In the genomic region with DNA sequence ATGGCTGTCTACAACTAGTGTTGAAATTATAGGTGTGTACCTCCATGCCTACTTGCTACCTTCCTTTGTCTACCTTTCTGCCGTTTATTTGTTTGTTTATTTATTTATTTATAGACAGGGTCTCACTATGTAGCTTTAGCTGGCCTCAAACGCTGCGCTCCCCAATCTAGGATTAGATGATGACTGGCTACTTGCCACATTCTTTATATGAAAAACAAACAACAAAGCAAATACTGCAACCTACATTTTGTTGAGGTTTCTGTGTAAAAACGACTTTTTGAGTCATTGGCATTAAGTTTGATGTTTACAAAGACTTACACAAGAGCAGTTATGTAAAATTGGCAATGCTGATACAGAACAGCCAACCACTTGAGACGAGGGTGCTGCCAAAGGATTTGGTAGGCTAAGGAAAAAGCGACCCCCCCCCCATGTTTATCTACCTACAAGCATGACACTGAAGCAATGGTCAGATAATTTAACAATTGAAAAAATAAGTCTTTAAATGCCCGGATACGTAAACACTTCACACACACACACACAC, we compare ENCODE assay signal across 9 mouse cellular contexts. TPM values are rescaled to one million over a fixed set of nuclear protein-coding genes. Genes with fewer than 3 reads are reported as not detected.
DNase-seq lines count a peak whose midpoint lies in the region; ATAC-seq lines count a peak whose summit lies in the region.
"Had no signal": no experiment of that assay in that cellular context is flagged by ENCODE, and none has a peak within 500 bp of the region (broad histone marks: within the 10 kb centered on the region; RNA-seq: fewer than 3 reads in every experiment).

No protein-coding gene starts in this region.

- peaks cover 45% of the 10 kb centered on the region for H3K4me1 ChIP-seq in megakaryocyte, embryonic 14.5 days
- H3K4me1 ChIP-seq in forebrain, embryonic 10.5 days = peaks cover 35% of the 10 kb centered on the region
- H3K4me1 ChIP-seq in limb, embryonic 13.5 days = peaks cover 40% of the 10 kb centered on the region
- H3K4me1 ChIP-seq in stomach, embryonic 15.5 days = peaks cover 22% of the 10 kb centered on the region

- no peaks in the 10 kb centered on the region for H3K9me3 ChIP-seq in megakaryocyte, embryonic 14.5 days
- H3K9me3 ChIP-seq in forebrain, embryonic 10.5 days = no peaks in the 10 kb centered on the region
- H3K9me3 ChIP-seq in limb, embryonic 13.5 days = no peaks in the 10 kb centered on the region
- H3K9me3 ChIP-seq in stomach, embryonic 15.5 days = no peaks in the 10 kb centered on the region

- H3K9ac ChIP-seq in limb, embryonic 13.5 days = peak overlapping the region; percentile 96; the same call in 1 of the 2 replicates
- H3K9ac ChIP-seq in stomach, embryonic 15.5 days = no peak overlapping the region

- no peak overlapping the region for H3K27ac ChIP-seq in forebrain, embryonic 10.5 days
- no peak overlapping the region for H3K27ac ChIP-seq in limb, embryonic 13.5 days
- H3K27ac ChIP-seq in stomach, embryonic 15.5 days = no peak overlapping the region

- peak overlapping the region; percentile 98 for H3K4me3 ChIP-seq in megakaryocyte, embryonic 14.5 days (replicated peaks)
- peak overlapping the region; percentile 80 for H3K4me3 ChIP-seq in forebrain, embryonic 10.5 days
- peak overlapping the region; percentile 100 for H3K4me3 ChIP-seq in limb, embryonic 13.5 days
- peak overlapping the region; percentile 83 for H3K4me3 ChIP-seq in stomach, embryonic 15.5 days (replicated peaks)

- DNase-seq in forebrain, embryonic 10.5 days (ENCODE audit: extremely low spot score, low spot score) = no peak
- DNase-seq in right cerebral cortex, postnatal 4 days = no peak
- no peak for DNase-seq in kidney, adult 11 months
- no peak for DNase-seq in layer of hippocampus, adult 8-10 months (ENCODE audit: low spot score in 2 of 2)
- DNase-seq: spleen, adult 18-20 months had no signal

- peaks cover 47% of the 10 kb centered on the region for H3K36me3 ChIP-seq in megakaryocyte, embryonic 14.5 days (replicated peaks; ENCODE audit: low read length)
- H3K36me3 ChIP-seq in forebrain, embryonic 10.5 days (replicated peaks) = peaks cover 48% of the 10 kb centered on the region
- peaks cover 10% of the 10 kb centered on the region for H3K36me3 ChIP-seq in limb, embryonic 13.5 days
- peaks cover 10% of the 10 kb centered on the region; the same call in 1 of the 2 replicates for H3K36me3 ChIP-seq in stomach, embryonic 15.5 days

- H3K4me2 ChIP-seq in limb, embryonic 13.5 days (replicated peaks) = peak overlapping the region; percentile 91
- H3K4me2 ChIP-seq in stomach, embryonic 15.5 days = peak overlapping the region; percentile 78

- ATAC-seq in megakaryocyte, adult 5-6 weeks (ENCODE audit: poor library complexity, severe bottlenecking) = no peak
- ATAC-seq in limb, embryonic 13.5 days (ENCODE audit: low FRiP score, low read depth) = no peak
- no peak for ATAC-seq in stomach, embryonic 15.5 days (ENCODE audit: insufficient read depth, low FRiP score, low read depth)

- 82% methylated on average over 8 of the region's 8 CpGs for WGBS in forebrain, embryonic 10.5 days
- WGBS in limb, embryonic 13.5 days = 75% methylated on average over 8 of the region's 8 CpGs
- WGBS in stomach, embryonic 15.5 days = 48% methylated on average over 8 of the region's 8 CpGs

- no peaks in the 10 kb centered on the region for H3K27me3 ChIP-seq in megakaryocyte, embryonic 14.5 days (replicated peaks)
- no peaks in the 10 kb centered on the region for H3K27me3 ChIP-seq in forebrain, embryonic 10.5 days (ENCODE audit: poor library complexity, severe bottlenecking)
- H3K27me3 ChIP-seq in limb, embryonic 13.5 days = no peaks in the 10 kb centered on the region
- H3K27me3 ChIP-seq in stomach, embryonic 15.5 days (replicated peaks) = no peaks in the 10 kb centered on the region

RNA-seq across cellular contexts. Expression of a gene that starts 2.2 kb away (rescaled TPM):
- polyA plus RNA-seq in megakaryocyte, embryonic 14.5 days (2012; ENCODE audit: insufficient read depth, low replicate concordance) = 28.8 and 47.9 TPM in 2 replicates
- total RNA-seq in megakaryocyte, adult 5-6 weeks (2015) = 2.6 and 6.0 TPM in 2 replicates
- 11.5 and 14.5 TPM in 2 replicates for total RNA-seq in megakaryocyte, adult 5-6 weeks (2017)
- 29.7 and 31.6 TPM in 2 replicates for polyA plus RNA-seq in forebrain, embryonic 10.5 days (2016; fragmentation: Nextera tagmentation; extraction: Ambion mirVana)
- polyA plus RNA-seq in limb, embryonic 13.5 days (2015; fragmentation: Nextera tagmentation; extraction: Ambion mirVana) = 25.1 and 25.9 TPM in 2 replicates
- polyA plus RNA-seq in stomach, embryonic 15.5 days (2015; fragmentation: Nextera tagmentation; extraction: Ambion mirVana) = 27.0 and 28.4 TPM in 2 replicates
- total RNA-seq in layer of hippocampus, adult 8-10 months (2022) = 10 to 100 TPM; 22.1 to 26.4 (median 24.2) TPM

RNA-seq across cellular contexts. Expression of a gene that starts 2.5 kb away (rescaled TPM):
- 186 and 838 TPM in 2 replicates for polyA plus RNA-seq in megakaryocyte, embryonic 14.5 days (2012; ENCODE audit: insufficient read depth, low replicate concordance)
- 129 and 153 TPM in 2 replicates for total RNA-seq in megakaryocyte, adult 5-6 weeks (2015)
- 326 and 348 TPM in 2 replicates for total RNA-seq in megakaryocyte, adult 5-6 weeks (2017)
- 896 and 966 TPM in 2 replicates for polyA plus RNA-seq in forebrain, embryonic 10.5 days (2016; fragmentation: Nextera tagmentation; extraction: Ambion mirVana)
- polyA plus RNA-seq in limb, embryonic 13.5 days (2015; fragmentation: Nextera tagmentation; extraction: Ambion mirVana) = 920 and 938 TPM in 2 replicates
- polyA plus RNA-seq in stomach, embryonic 15.5 days (2015; fragmentation: Nextera tagmentation; extraction: Ambion mirVana) = 605 and 630 TPM in 2 replicates
- total RNA-seq in layer of hippocampus, adult 8-10 months (2022) = 100 to 1,000 TPM; 333 to 412 (median 383) TPM

RNA-seq across cellular contexts. Expression of a gene that starts 31.4 kb away (rescaled TPM):
- 1,288 and 2,398 TPM in 2 replicates for polyA plus RNA-seq in megakaryocyte, embryonic 14.5 days (2012; ENCODE audit: insufficient read depth, low replicate concordance)
- total RNA-seq in megakaryocyte, adult 5-6 weeks (2015) = 1.5 and 2.4 TPM in 2 replicates
- total RNA-seq in megakaryocyte, adult 5-6 weeks (2017) = 0.89 and 1.1 TPM in 2 replicates
- 20.0 and 20.9 TPM in 2 replicates for polyA plus RNA-seq in forebrain, embryonic 10.5 days (2016; fragmentation: Nextera tagmentation; extraction: Ambion mirVana)
- polyA plus RNA-seq in limb, embryonic 13.5 days (2015; fragmentation: Nextera tagmentation; extraction: Ambion mirVana) = 25.5 and 28.4 TPM in 2 replicates
- 26.3 and 28.9 TPM in 2 replicates for polyA plus RNA-seq in stomach, embryonic 15.5 days (2015; fragmentation: Nextera tagmentation; extraction: Ambion mirVana)
- 10 to 100 TPM; 81.4 to 91.4 (median 86.0) TPM for total RNA-seq in layer of hippocampus, adult 8-10 months (2022)

RNA-seq across cellular contexts. Expression of a gene that starts 38.6 kb away (rescaled TPM):
- 12.0 and 22.3 TPM in 2 replicates for polyA plus RNA-seq in megakaryocyte, embryonic 14.5 days (2012; ENCODE audit: insufficient read depth, low replicate concordance)
- total RNA-seq in megakaryocyte, adult 5-6 weeks (2015) = not detected in 2 replicates
- not detected in 2 replicates for total RNA-seq in megakaryocyte, adult 5-6 weeks (2017)
- polyA plus RNA-seq in forebrain, embryonic 10.5 days (2016; fragmentation: Nextera tagmentation; extraction: Ambion mirVana) = 0.60 and 0.77 TPM in 2 replicates
- 4.2 and 5.2 TPM in 2 replicates for polyA plus RNA-seq in limb, embryonic 13.5 days (2015; fragmentation: Nextera tagmentation; extraction: Ambion mirVana)
- 0.71 and 1.3 TPM in 2 replicates for polyA plus RNA-seq in stomach, embryonic 15.5 days (2015; fragmentation: Nextera tagmentation; extraction: Ambion mirVana)
- total RNA-seq in layer of hippocampus, adult 8-10 months (2022) = 10 to 100 TPM; 48.3 to 100.0 (median 69.5) TPM

RNA-seq across cellular contexts. Expression of a gene that starts 55.5 kb away (rescaled TPM):
- polyA plus RNA-seq in megakaryocyte, embryonic 14.5 days (2012; ENCODE audit: insufficient read depth, low replicate concordance) = 7.7 and 18.6 TPM in 2 replicates
- 0.85 and 2.7 TPM in 2 replicates for total RNA-seq in megakaryocyte, adult 5-6 weeks (2015)
- 1.6 and 1.7 TPM in 2 replicates for total RNA-seq in megakaryocyte, adult 5-6 weeks (2017)
- 29.0 and 31.3 TPM in 2 replicates for polyA plus RNA-seq in forebrain, embryonic 10.5 days (2016; fragmentation: Nextera tagmentation; extraction: Ambion mirVana)
- 28.9 and 29.1 TPM in 2 replicates for polyA plus RNA-seq in limb, embryonic 13.5 days (2015; fragmentation: Nextera tagmentation; extraction: Ambion mirVana)
- 64.2 and 77.2 TPM in 2 replicates for polyA plus RNA-seq in stomach, embryonic 15.5 days (2015; fragmentation: Nextera tagmentation; extraction: Ambion mirVana)
- 1 to 10 TPM; 3.7 to 6.5 (median 5.2) TPM for total RNA-seq in layer of hippocampus, adult 8-10 months (2022)

Comparison
In these comparisons a context has a peak if more than half of its experiments do, and no peak if none do; other contexts are left out.
1. RNA of a gene that starts 31.4 kb away (polyA plus RNA-seq): 1,288 to 2,398 TPM in megakaryocyte, embryonic 14.5 days; 25.5 to 28.4 TPM in limb, embryonic 13.5 days, 26.3 to 28.9 TPM in stomach, embryonic 15.5 days and 20.0 to 20.9 TPM in forebrain, embryonic 10.5 days; every median in the first group is over 10 times any median in the second.
2. Peak in every context shown above with its lines, with median percentiles within 50 percentile points of each other: H3K4me3 ChIP-seq.